Mouse (Mus musculus): Measurements from ENCODE around the gene Ptk7.

Ptk7 gene

GRCm38 (mm10) chr17:46649811-46650210 is 20.5 kb upstream of the Ptk7 start:
- no peak for TF ChIP-seq GATA4 (IDR thresholded peaks at IDR 0.05; ENCODE audit: insufficient replicate concordance, low read length)

- no peak for TF ChIP-seq GATA4 (IDR thresholded peaks at IDR 0.05; ENCODE audit: insufficient replicate concordance, low read length)
Measured at GRCm38 (mm10) chr17:46648436-46648835, 19.1 kb upstream of the Ptk7 start.

DNA sequence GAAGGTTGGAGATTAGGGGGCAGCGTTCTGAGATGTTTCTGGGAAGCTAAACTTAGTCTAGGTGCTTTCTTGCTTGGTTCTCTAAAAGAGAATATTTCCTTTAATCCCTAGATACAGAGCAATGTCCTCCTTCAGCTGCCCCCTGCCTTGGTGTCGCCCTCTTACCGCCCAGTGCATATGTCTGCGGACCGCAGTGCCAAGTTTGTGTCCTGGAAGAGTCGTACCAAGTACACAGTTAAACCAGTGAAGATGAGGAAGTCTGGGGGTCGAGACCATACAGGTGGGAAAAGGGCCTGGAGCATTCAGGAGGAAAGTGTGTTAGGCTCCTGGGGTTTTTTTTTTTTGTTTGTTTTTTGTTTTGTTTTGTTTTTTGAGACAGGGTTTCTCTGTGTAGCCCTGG is 18.0 kb upstream of the Ptk7 start:
- TF ChIP-seq GATA4 (IDR thresholded peaks at IDR 0.05; ENCODE audit: insufficient replicate concordance, low read length): no peak

GRCm38 (mm10) chr17:46646322-46646662 is 17.0 kb upstream of the Ptk7 start:
- no peak for TF ChIP-seq GATA4 (IDR thresholded peaks at IDR 0.05; ENCODE audit: insufficient replicate concordance, low read length)

- TF ChIP-seq GATA4 (IDR thresholded peaks at IDR 0.05; ENCODE audit: insufficient replicate concordance, low read length): no peak
Measured at GRCm38 (mm10) chr17:46645561-46646321, 16.4 kb upstream of the Ptk7 start, which contains the start of the genes Klc4 and Mrpl2. Gene Klc4 (minus strand): TSS chr17:46646022. Gene Mrpl2 (plus strand): TSS chr17:46646229.

DNA sequence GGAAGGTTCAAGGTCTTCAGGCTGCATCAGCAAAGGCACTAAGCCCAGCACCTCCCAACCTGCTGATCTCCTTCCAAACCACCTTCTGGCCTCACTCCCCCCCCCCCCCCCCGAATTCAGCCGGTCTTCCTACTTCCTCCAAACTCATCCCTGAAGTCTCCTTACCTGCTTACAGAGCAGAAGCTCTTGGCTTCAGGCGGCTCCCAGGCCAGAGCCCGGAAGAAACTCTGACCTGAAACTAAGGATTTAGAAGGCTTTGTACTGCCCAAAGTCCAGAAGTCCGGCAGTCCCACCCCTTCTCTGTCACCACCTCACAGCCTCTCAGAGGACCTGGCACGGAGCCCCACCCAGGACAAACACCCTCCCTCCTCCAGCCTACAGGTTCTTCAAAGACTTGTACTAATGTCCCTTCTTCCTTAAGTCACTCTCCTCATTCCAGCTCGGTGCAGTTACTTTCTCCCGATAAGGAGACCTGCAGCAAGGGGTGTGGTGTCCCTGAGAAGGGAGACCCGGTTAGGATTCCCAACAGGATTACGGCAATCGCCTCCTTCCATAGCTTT is 15.7 kb upstream of the Ptk7 start:
- TF ChIP-seq GATA4 (IDR thresholded peaks at IDR 0.05; ENCODE audit: insufficient replicate concordance, low read length): no peak

DNA sequence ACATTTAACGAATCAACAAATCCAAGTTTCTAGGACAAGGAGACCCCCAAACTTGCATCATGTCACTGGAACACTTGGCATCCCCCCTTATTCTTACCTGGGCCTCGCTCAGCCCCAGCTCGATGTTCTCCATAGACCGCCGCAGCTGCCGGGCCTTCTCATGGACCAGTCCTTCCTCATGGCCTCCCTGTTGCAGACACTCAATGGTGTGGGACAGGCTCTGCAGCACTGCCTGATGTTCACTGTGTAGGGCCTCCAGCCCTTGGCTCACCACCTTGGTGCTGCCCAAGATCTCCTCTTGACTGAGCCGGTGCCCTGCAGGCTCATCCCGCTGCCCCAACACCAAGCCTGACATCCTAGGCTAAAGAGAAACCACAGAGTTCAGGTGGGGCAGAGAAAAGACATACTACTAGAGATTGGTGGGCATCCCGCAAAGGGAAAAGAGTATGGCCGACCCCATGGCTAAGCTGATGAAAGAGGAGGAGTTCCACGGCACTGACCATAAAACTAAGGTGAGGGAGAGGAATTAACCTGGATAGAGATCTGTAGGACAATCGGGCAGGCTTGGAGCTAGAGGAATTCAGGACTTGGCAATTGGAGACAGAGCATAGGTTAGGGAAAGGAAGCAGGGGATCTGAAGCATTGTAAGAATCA is 15.0 kb upstream of the Ptk7 start:
- TF ChIP-seq GATA4 (IDR thresholded peaks at IDR 0.05; ENCODE audit: insufficient replicate concordance, low read length): no peak

GRCm38 (mm10) chr17:46642060-46642459 is 12.8 kb upstream of the Ptk7 start:
- no peak for TF ChIP-seq GATA4 (IDR thresholded peaks at IDR 0.05; ENCODE audit: insufficient replicate concordance, low read length)

DNA sequence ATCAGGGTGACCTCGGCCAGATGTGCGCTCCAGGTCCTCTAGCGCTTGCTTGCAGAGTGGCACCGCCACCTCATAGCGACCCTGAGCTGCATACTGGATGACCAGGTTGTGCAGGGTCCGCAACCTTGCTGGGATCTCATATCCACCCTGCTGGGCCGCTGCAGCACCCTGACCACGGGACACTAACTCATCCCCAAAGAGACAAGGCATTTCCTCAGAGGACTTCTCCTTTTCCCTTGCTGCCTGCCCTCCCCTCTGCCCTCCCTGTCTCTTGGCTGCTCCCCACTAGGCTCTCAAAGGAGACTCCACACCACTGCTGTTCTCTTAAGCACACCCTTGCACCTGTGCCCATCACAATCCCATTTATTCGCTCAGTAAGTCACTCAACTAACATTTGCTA is 10.6 kb upstream of the Ptk7 start:
- TF ChIP-seq GATA4 (IDR thresholded peaks at IDR 0.05; ENCODE audit: insufficient replicate concordance, low read length): no peak

- TF ChIP-seq GATA4 (IDR thresholded peaks at IDR 0.05; ENCODE audit: insufficient replicate concordance, low read length): no peak
Measured at GRCm38 (mm10) chr17:46636831-46637523, 7.7 kb upstream of the Ptk7 start.

GRCm38 (mm10) chr17:46629685-46630441 is 559 bp upstream of the Ptk7 start:
- TF ChIP-seq GATA4 (IDR thresholded peaks at IDR 0.05; ENCODE audit: insufficient replicate concordance, low read length): no peak

DNA sequence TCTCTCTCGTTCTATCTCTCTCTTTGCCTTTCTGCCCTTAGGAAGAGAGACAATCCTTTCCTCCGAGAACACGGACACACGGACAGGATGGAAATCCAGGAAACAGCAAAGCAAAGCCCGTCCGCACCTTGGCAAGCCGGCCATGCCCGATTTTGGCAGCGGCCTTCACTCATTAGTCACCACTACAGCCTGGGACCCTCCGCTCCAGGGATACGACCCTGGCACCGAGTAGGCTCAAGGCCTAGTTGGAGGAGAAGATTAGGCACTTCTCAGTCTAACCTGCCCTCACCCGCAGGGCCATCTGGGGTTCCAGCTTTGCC is 873 bp downstream of the Ptk7 start:
- no peak for TF ChIP-seq GATA4 (IDR thresholded peaks at IDR 0.05; ENCODE audit: insufficient replicate concordance, low read length)

DNA sequence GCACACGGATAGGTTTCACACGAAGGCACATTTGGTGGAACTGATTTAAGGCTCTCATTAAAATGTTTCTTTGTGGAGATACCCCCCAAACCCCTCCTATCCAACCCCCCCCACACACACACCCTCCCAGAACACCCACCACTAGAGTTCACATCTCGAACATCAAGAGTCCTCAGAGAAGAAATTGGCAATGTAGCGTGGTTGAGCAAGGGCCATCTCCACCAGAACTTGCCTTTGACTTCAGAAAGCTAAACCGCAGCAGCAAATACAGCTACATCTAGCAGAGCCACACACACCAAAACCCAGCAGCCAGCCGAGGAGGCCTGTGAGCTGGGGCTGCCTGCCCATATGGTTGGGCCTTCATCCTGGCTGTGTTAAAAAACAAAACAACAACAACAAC is 1.9 kb downstream of the Ptk7 start:
- no peak for TF ChIP-seq GATA4 (IDR thresholded peaks at IDR 0.05; ENCODE audit: insufficient replicate concordance, low read length)

GRCm38 (mm10) chr17:46624598-46624997 is 4.7 kb downstream of the Ptk7 start:
- no peak for TF ChIP-seq GATA4 (IDR thresholded peaks at IDR 0.05; ENCODE audit: insufficient replicate concordance, low read length)

Measured in liver, adult (tissue).